Mouse (Mus musculus) kidney, adult 10 weeks (tissue): Measurements from ENCODE around the gene Nynrin. TPM values are rescaled to one million over a fixed set of nuclear protein-coding genes. Genes with fewer than 3 reads are reported as not detected.

ENCODE experiments used
- polyA plus RNA-seq: library from polyadenylated mRNA; stranded (reverse); fragments of 350-450 nt; fragmentation: Illumina TruSeq; extraction: RNeasy Lipid Tissue Mini Kit (QIAGEN cat#74804); gene quantifications from one replicate; pipeline ENCODE4 v1.2.3, GENCODE M21; 2014; ENCODE audit warnings: low read depth, low replicate concordance

The Nynrin gene
- 0.40 TPM for polyA plus RNA-seq

GRCm38 (mm10) chr14:55853621-55854285 is at the start of gene Nynrin:
Gene Nynrin, plus strand, starts transcription at chr14:55854010.

GRCm38 (mm10) chr14:55822991-55823762 is 30.6 kb upstream of the Nynrin start, which contains the start of gene Nfatc4:
Gene Nfatc4, plus strand, starts transcription at chr14:55823144.

GRCm38 (mm10) chr14:55884166-55884565 is 30.4 kb downstream of the Nynrin start, which contains the start of gene Cbln3:
Gene Cbln3, minus strand, starts transcription at chr14:55884392.

GRCm38 (mm10) chr14:55884713-55885113 is 30.9 kb downstream of the Nynrin start, which contains the start of gene Khnyn:
Gene Khnyn, plus strand, starts transcription at chr14:55884947.

GRCm38 (mm10) chr14:55899701-55900413 is 46.0 kb downstream of the Nynrin start, which contains the start of gene Sdr39u1:
Gene Sdr39u1, minus strand, starts transcription at chr14:55900293.

Other genes with a start within 250 kb of the Nynrin start
- 0.53 TPM for gene Rec8, start 236.0 kb upstream of the Nynrin start, polyA plus RNA-seq
- 5.9 TPM for gene Ipo4, start 218.1 kb upstream of the Nynrin start, polyA plus RNA-seq
- gene Gm49378, start 216.1 kb upstream of the Nynrin start, polyA plus RNA-seq = 0.24 TPM
- gene Tm9sf1, start 210.2 kb upstream of the Nynrin start, polyA plus RNA-seq = 44.5 TPM
- gene Tssk4, start 203.8 kb upstream of the Nynrin start, polyA plus RNA-seq = not detected
- gene Mdp1, start 193.5 kb upstream of the Nynrin start, polyA plus RNA-seq = 20.2 TPM
- 33.6 TPM for gene Gmpr2, start 182.1 kb upstream of the Nynrin start, polyA plus RNA-seq
- 55.2 TPM for gene Nedd8, start 181.9 kb upstream of the Nynrin start, polyA plus RNA-seq
- 7.2 TPM for gene Tinf2, start 172.2 kb upstream of the Nynrin start, polyA plus RNA-seq
- 1.2 TPM for gene Tgm1, start 140.1 kb upstream of the Nynrin start, polyA plus RNA-seq
- 0.65 TPM for gene Rabggta, start 131.7 kb upstream of the Nynrin start, polyA plus RNA-seq
- 25.8 TPM for gene Dhrs1, start 108.3 kb upstream of the Nynrin start, polyA plus RNA-seq
- gene Nop9, start 108.3 kb upstream of the Nynrin start, polyA plus RNA-seq = 3.4 TPM
- 16.4 TPM for gene Cideb, start 95.6 kb upstream of the Nynrin start, polyA plus RNA-seq
- gene Ltb4r2, start 92.6 kb upstream of the Nynrin start, polyA plus RNA-seq = 0.24 TPM
- not detected for gene Ltb4r1, start 88.0 kb upstream of the Nynrin start, polyA plus RNA-seq
- 0.16 TPM for gene Adcy4, start 69.9 kb upstream of the Nynrin start, polyA plus RNA-seq
- 0.73 TPM for gene Ripk3, start 65.1 kb upstream of the Nynrin start, polyA plus RNA-seq
- 1.1 TPM for gene Nfatc4, start 30.9 kb upstream of the Nynrin start, polyA plus RNA-seq
- not detected for gene Cbln3, start 30.4 kb downstream of the Nynrin start, polyA plus RNA-seq
- gene Khnyn, start 30.9 kb downstream of the Nynrin start, polyA plus RNA-seq = 8.8 TPM
- 19.8 TPM for gene Sdr39u1, start 46.3 kb downstream of the Nynrin start, polyA plus RNA-seq
- gene Cma1, start 90.7 kb downstream of the Nynrin start, polyA plus RNA-seq = not detected
- not detected for gene Cma2, start 97.0 kb downstream of the Nynrin start, polyA plus RNA-seq
- gene Mcpt1, start 164.0 kb downstream of the Nynrin start, polyA plus RNA-seq = not detected
- not detected for gene Mcpt9, start 176.5 kb downstream of the Nynrin start, polyA plus RNA-seq
- not detected for gene Mcpt2, start 188.0 kb downstream of the Nynrin start, polyA plus RNA-seq
- not detected for gene Mcpt4, start 208.3 kb downstream of the Nynrin start, polyA plus RNA-seq
- gene Mcpt8, start 231.3 kb downstream of the Nynrin start, polyA plus RNA-seq = not detected
- not detected for gene Ctsg, start 248.6 kb downstream of the Nynrin start, polyA plus RNA-seq